Mouse (Mus musculus) hindbrain, embryonic 11.5 days (tissue): Measurements from ENCODE around the gene Krt76. TPM values are rescaled to one million over a fixed set of nuclear protein-coding genes. Genes with fewer than 3 reads are reported as not detected.

ENCODE experiments used
- ATAC-seq: fragments of 200-750 bp; cut with Nextera tagmentation; 2 replicates; pipeline ENCODE4 v1.8.0; 2017; ENCODE audit warnings: mild to moderate bottlenecking, moderate TSS enrichment, moderate library complexity; ENCODE audit not compliant: low FRiP score
- DNase-seq: peaks from one replicate; pipeline ENCODE4 v3.0.0-alpha.2; 2015; ENCODE audit warnings: low spot score
- H3K27ac ChIP-seq: fragments of 300-500 bp; sonication (generic); 2 replicates; pipeline ENCODE4 v1.5.1; 2014; ENCODE audit warnings: mild to moderate bottlenecking, low read depth, low read length
- H3K27me3 ChIP-seq: fragments of 300-500 bp; sonication (generic); 2 replicates; pipeline ENCODE4 v1.6.1; 2014; ENCODE audit warnings: mild to moderate bottlenecking, low read length, moderate library complexity, mixed read lengths; ENCODE audit not compliant: control insufficient read depth, insufficient read depth
- H3K36me3 ChIP-seq: fragments of 300-500 bp; sonication (generic); 2 replicates; pipeline ENCODE4 v1.6.1; 2014; ENCODE audit warnings: mild to moderate bottlenecking, low read length, moderate library complexity, mixed read lengths; ENCODE audit not compliant: control insufficient read depth, insufficient read depth
- H3K4me1 ChIP-seq: fragments of 300-500 bp; sonication (generic); replicated peaks from 2 replicates; pipeline ENCODE4 v1.6.1; 2014; ENCODE audit warnings: low read length, mixed read lengths; ENCODE audit not compliant: control insufficient read depth, insufficient read depth
- H3K4me2 ChIP-seq: fragments of 300-500 bp; sonication (generic); replicated peaks from 2 replicates; pipeline ENCODE4 v1.6.1; 2014; ENCODE audit warnings: mild to moderate bottlenecking, low read depth, low read length
- H3K4me3 ChIP-seq: fragments of 300-500 bp; sonication (generic); 2 replicates; pipeline ENCODE4 v1.5.1; 2014; ENCODE audit warnings: low read depth, low read length
- H3K9ac ChIP-seq: fragments of 300-500 bp; sonication (generic); 2 replicates; pipeline ENCODE4 v1.6.1; 2014; ENCODE audit warnings: low read depth, low read length
- H3K9me3 ChIP-seq: fragments of 300-500 bp; sonication (generic); 2 replicates; pipeline ENCODE4 v1.6.1; 2016; ENCODE audit warnings: low read length; ENCODE audit not compliant: control insufficient read depth
- WGBS: fragments of 180-500 bp; shearing (Covaris S2); extraction: QIAGEN DNeasy Blood & Tissue Kit; methylation state at CpG from one replicate; pipeline ENCODE4 v1.1.7; 2014; 5-methylcytosine and 5-hydroxymethylcytosine counted together
- polyA plus RNA-seq: library from polyadenylated mRNA; unstranded; fragments of >200 nt; fragmentation: Nextera tagmentation; extraction: Ambion mirVana; gene quantifications from 2 replicates; pipeline ENCODE4 v1.2.1, GENCODE M21; 2014

The Krt76 gene
- polyA plus RNA-seq, 1 experiment from 2014 or later: not detected

DNA sequence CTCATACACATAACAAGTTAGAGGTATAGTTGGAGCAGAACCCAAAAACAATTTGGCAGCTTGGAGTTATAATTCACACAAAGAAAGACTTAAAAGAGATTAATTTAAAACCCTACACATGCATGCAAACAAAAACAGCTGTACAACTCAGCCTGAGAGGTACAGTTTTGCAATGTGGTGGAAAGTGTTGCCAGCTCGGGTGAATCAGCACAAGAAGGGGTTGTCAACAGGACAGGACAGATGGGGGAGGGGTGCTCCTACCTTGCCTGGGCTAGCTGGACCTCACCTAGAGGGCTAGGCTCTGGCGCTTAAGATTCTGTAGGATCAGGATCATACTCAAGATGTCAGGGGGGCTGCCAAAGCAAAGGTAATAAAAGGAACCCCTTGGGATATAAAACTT is 14.7 kb downstream of the Krt76 start:
- 62% methylated on average over 2 of the region's 2 CpGs for WGBS
- Histone ChIP-seq H3K4me3 (no peak overlapping the region), H3K27me3 (no peaks in the 10 kb centered on the region), H3K4me1 (no peaks in the 10 kb centered on the region), H3K9me3 (no peaks in the 10 kb centered on the region), H3K36me3 (no peaks in the 10 kb centered on the region), H3K9ac (no peak overlapping the region), H3K27ac (no peak overlapping the region), H3K4me2 (no peak overlapping the region)
- ATAC-seq (no peak), DNase-seq (no peak)

DNA sequence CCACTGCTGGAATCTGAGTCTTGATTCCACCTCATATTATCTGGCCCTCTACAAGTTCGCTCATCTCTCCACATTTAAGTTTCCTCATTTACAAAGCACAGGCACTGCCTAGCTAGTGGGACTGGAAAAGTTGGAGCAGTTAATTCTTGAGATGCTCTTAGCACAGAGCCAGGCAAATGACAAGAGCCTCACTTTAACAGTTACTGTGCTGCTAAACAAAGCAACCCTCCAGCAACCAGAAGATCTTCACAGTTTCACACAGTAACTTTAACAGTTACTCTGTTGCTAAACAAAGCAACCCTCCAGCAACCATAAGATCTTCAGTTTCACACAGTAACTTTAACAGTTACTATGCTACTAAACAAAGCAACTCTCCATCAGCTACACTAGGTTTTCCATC is 18.3 kb downstream of the Krt76 start:
- Histone ChIP-seq H3K9me3 (no peaks in the 10 kb centered on the region), H3K4me2 (no peak overlapping the region), H3K4me1 (no peaks in the 10 kb centered on the region), H3K27ac (no peak overlapping the region), H3K36me3 (no peaks in the 10 kb centered on the region), H3K9ac (no peak overlapping the region), H3K4me3 (no peak overlapping the region), H3K27me3 (no peaks in the 10 kb centered on the region)
- 88% methylated on average over 1 of the region's 1 CpGs for WGBS
- DNase-seq (no peak), ATAC-seq (no peak)

DNA sequence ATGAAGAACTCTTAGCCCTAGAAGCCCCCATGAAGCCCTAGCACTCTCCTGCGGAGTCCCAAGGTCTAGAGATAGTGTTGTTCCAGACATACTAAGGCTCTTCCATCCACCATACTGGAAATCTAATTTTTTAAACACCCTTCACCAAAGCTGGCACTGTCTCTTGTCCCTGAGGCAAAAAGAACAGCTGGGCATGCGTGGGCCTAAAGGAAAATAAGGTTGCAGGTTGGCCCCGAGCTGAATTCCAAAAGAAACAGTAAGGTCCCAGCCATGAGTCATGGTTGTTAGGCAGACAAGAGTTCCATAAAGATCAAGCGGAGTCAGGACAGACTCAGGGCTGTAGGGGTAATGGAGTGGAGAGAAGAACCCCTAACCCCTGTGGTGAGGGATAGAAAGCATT is 19.5 kb downstream of the Krt76 start:
- Histone ChIP-seq H3K36me3 (no peaks in the 10 kb centered on the region), H3K4me3 (no peak overlapping the region), H3K4me2 (no peak overlapping the region), H3K9ac (no peak overlapping the region), H3K27ac (no peak overlapping the region), H3K9me3 (no peaks in the 10 kb centered on the region), H3K27me3 (no peaks in the 10 kb centered on the region), H3K4me1 (no peaks in the 10 kb centered on the region)
- no peak for DNase-seq
- WGBS: 49% methylated on average over 4 of the region's 4 CpGs
- ATAC-seq: no peak

DNA sequence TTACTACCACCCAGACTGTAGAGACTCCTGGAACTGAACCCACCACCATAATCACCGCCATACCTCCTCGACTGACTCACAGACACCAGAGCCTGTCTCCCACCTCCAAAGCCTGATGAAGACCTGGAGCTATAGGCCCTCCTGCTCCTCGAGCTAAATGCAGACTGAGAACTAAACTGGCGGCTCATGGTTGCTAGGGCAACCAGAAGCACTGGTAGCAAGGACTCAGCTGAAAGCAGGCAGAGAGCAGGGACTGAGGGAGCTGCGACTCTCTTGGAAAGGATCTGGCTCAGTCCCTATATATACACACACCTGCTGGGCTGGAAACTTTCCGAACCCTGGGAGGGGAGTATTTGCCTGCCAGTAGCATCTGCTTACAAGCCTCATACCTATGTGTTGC is 23.3 kb downstream of the Krt76 start, which contains the start of gene Krt77:
Gene Krt77, minus strand, starts transcription at position 275 of the 400 bp plus-strand sequence.
- H3K36me3 ChIP-seq: no peaks in the 10 kb centered on the region
- H3K9me3 ChIP-seq: no peaks in the 10 kb centered on the region
- DNase-seq (peak; percentile 14), ATAC-seq (no peak)
- 40% methylated on average over 6 of the region's 6 CpGs for WGBS
- no peaks in the 10 kb centered on the region for H3K27me3 ChIP-seq
- H3K4me3 ChIP-seq: no peak within 1 kb of the TSS
- H3K27ac ChIP-seq: no peak within 1 kb of the TSS
- H3K4me2 ChIP-seq: no peak within 1 kb of the TSS
- no peaks in the 10 kb centered on the region for H3K4me1 ChIP-seq
- no peak within 1 kb of the TSS for H3K9ac ChIP-seq

DNA sequence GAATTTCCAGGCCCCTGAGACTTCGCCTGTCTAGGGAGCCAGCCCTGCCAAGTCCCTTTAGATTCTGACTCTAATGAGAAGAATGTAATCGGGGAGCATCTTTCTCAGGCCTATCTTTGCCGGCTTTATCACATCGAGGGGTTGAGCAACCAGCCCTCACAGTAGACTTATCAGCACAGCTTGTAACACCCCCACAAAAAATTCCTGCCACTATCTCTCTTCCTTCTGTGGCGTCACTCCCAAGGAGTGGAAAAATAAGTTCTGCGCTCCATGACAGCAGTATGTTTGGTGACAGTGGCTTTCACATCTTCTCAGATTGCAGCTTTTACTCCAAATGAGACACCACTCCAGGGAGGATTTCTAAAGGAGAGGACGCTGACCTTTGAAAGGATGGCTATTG is 26.0 kb downstream of the Krt76 start:
- Histone ChIP-seq H3K9me3 (no peaks in the 10 kb centered on the region), H3K4me1 (no peaks in the 10 kb centered on the region), H3K9ac (no peak overlapping the region), H3K27ac (no peak overlapping the region), H3K27me3 (no peaks in the 10 kb centered on the region), H3K4me2 (no peak overlapping the region), H3K36me3 (no peaks in the 10 kb centered on the region), H3K4me3 (no peak overlapping the region)
- DNase-seq: no peak
- no peak for ATAC-seq
- 85% methylated on average over 7 of the region's 7 CpGs for WGBS

DNA sequence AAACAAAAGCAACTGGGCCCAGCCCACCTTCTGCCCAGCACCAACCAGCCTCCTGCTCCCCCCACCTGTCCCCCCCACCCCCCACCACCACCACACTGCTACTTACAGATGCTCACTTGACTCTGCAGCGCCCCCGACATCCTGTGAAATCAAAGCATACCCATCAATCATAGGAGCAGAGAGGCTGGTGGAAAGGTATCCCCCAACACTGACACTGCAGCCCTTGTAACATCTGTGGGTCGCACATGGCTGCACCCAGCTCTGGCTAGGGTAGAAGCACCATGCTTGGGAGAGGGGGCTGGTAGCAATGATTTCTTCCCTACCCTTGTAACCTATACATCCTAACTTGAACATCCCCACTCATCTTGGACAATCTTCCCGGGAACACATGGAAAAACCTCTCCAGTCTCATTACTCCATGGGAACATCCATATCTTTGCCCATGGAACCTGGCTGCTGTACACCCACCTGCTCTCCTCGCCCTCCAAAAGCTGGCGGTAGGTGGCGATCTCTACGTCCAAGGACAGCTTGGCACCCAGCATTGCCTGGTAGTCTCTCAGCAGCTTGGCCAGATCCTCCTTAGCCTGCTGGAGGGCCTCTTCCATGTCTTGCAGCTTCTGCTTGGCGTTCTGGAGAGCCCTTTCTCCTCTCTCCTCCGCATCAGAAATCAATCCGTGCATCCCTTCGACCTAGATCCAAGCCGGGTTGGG is 32.1 kb downstream of the Krt76 start:
- DNase-seq (no peak), ATAC-seq (no peak)
- H3K9ac ChIP-seq: no peak overlapping the region
- no peak overlapping the region for H3K27ac ChIP-seq
- peak overlapping the region; percentile 80; the same call in 1 of the 2 replicates for H3K4me2 ChIP-seq
- no peaks in the 10 kb centered on the region for H3K36me3 ChIP-seq
- H3K4me3 ChIP-seq: no peak overlapping the region
- H3K9me3 ChIP-seq: no peaks in the 10 kb centered on the region
- 54% methylated on average over 13 of the region's 13 CpGs for WGBS
- peaks cover 11% of the 10 kb centered on the region for H3K27me3 ChIP-seq
- H3K4me1 ChIP-seq: no peaks in the 10 kb centered on the region; the same call in 1 of the 2 replicates

DNA sequence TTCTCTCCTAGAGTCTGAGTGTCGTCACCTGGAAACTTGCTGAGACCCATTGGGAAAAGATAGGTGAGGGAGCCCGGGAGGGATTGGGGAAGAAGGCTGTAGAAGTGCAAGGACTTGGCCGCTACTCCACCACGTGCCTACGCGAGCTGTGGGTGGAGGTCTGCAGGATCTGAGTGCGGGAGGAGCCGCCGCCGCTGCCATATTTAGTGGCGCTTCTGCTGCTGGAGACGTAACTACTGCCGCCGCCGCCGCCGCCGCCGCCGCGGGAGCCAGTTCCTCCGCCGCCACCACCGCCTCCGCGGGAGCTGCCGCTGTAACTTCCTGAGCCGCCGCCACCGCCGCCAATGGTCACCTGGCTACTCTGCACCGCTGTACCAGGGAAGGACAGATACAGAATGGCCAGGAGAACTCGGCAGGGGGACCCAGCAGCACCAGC is 33.0 kb downstream of the Krt76 start:
- Histone ChIP-seq H3K4me2 (peak overlapping the region; percentile 80), H3K36me3 (no peaks in the 10 kb centered on the region), H3K4me1 (no peaks in the 10 kb centered on the region; the same call in 1 of the 2 replicates), H3K4me3 (peak overlapping the region; percentile 43), H3K9ac (peak overlapping the region; percentile 50; the same call in 1 of the 2 replicates), H3K27me3 (peaks cover 11% of the 10 kb centered on the region), H3K27ac (no peak overlapping the region), H3K9me3 (no peaks in the 10 kb centered on the region)
- WGBS: under 1% methylated on average over 30 of the region's 33 CpGs
- ATAC-seq: no peak
- DNase-seq: peak; percentile 76

DNA sequence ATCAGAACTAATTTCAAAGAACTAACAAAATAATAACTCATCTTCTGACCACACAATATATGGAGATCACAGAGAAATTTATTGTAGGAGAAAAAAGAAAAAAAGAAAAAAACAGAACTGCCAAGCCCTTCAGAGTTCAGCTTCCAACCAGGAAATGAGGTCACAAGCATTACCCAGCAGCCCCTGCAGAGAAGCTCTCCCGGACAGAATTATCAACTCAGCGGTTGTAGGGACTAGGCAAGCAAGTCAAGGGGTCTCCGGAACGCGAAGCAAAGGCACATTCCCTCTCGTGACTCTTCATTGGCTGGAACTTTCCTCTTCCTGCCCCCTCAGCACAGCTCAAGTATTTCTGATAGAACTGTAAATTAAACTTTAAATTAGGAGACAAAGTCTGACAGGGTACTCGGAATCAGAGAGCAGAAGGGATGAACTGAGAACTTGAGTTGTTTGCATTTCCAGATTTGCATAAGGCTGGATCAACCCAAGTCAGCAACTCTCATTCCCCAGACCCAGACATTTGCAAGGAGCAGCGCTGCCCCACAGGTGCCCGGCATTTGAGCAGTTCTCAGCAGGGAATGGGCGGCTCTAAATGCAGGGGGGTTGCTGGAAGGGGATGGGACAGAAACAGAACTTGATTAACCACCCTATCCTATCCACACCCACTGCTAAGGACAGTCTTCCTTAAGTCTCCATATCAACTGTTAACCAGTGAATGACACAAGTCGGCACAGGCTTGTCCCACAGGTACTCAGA is 33.9 kb downstream of the Krt76 start:
- no peaks in the 10 kb centered on the region for H3K36me3 ChIP-seq
- no peak overlapping the region for H3K27ac ChIP-seq
- no peak overlapping the region for H3K9ac ChIP-seq
- DNase-seq (peak; percentile 13), ATAC-seq (no peak)
- no peaks in the 10 kb centered on the region; the same call in 1 of the 2 replicates for H3K4me1 ChIP-seq
- H3K9me3 ChIP-seq: no peaks in the 10 kb centered on the region
- WGBS: 6% methylated on average over 11 of the region's 11 CpGs
- H3K4me2 ChIP-seq: peak overlapping the region; percentile 80
- no peak overlapping the region for H3K4me3 ChIP-seq
- peaks cover 11% of the 10 kb centered on the region for H3K27me3 ChIP-seq
